Mouse (Mus musculus) c-Kit-positive CD71-negative TER-119-negative erythroid progenitor cells, embryonic 14.5 days (primary cell): Measurements from ENCODE around the gene Lrrc28.

Experiments used
- DNase-seq: peaks from one replicate; pipeline ENCODE4 v3.0.0-alpha.2; 2013; ENCODE audit warnings: low read depth

Lrrc28 gene

GRCm38 (mm10) chr7:67644833-67645680 is at the start of gene Lrrc28:
TSS of gene Lrrc28 (minus strand) at chr7:67645268.
- peak; percentile 99 for DNase-seq

- no peak for DNase-seq
Observed at GRCm38 (mm10) chr7:67692791-67693538, 47.9 kb upstream of the Lrrc28 start.

DNA sequence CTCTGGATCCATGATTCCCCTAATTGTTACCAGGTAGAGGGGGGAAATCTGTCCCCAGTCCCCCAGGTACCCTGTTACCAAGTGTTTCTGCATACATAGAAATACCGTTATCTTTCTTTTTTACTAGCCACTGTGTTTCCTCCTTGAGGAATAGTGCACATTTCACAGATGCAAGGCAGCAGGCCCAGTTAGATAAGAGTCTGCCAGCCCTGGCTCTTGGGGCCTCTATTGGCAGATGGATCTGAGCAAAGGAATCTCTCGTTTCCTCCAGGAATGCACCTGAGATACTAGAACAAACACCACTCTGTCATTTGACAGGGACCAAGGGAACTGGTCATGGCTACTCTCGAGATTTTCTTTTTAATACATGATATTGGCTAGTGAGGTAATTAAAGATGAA is 47.1 kb upstream of the Lrrc28 start:
- no peak for DNase-seq

- no peak for DNase-seq
Observed at GRCm38 (mm10) chr7:67691036-67691435, 46.0 kb upstream of the Lrrc28 start.

DNA sequence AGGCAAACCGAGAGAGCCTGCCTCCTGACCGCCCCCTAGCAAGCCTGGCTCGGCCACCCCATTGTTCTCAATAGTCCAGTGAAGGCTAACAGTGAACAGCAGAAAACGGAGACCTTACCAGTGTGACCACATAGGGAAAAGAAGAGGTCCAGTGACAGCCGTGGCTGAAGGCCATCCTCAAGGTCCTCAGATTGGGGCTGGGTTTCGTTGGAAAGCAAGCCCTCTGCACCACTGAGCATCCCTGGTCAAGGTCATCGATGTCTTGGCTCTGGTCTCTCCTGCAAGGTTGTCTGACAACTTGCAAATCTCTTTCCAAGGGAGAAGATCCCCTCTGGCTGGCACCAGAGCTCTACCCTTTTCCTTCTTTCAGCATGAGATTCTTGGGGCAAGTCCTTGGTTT is 44.7 kb upstream of the Lrrc28 start:
- DNase-seq = no peak

DNA sequence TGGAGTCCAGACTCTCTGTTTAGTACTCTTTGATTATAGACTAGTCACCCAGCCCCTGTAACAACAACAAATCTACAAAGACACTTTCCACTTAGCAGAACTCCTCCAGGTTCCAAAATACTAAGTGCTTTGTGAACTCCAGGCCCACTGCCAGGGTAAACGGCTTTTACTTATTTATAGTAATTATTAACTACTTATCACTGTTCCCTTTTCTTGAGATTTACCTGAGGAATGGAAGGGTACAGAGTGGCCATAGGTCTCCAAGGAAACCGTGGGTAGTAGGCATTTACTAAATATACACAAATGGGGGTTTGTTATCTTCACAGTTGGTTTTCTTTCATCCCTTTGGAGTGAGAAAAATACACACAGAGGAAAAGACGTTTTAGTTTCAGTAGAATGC is 43.2 kb upstream of the Lrrc28 start:
- DNase-seq = no peak

DNA sequence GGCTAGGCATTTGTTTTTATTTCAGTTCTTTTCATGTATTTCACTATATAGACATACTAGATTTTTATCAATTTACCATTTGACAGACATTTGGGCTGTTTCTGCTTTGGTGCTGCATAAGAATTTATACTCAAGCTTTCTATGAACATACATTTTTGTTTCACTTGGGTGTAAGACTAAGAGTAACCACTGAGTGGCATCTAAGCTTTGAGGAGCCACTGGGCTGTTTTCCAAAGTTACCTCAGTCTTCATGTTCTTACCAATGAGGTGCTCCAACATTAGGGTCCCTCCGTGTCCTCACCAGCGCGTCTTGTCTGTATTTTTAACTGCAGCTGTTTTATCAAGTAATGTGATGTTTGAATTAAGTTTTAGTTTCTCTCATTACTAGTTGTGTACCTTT is 41.5 kb upstream of the Lrrc28 start:
- no peak for DNase-seq

- no peak for DNase-seq
Observed at GRCm38 (mm10) chr7:67683006-67683405, 37.9 kb upstream of the Lrrc28 start.

DNA sequence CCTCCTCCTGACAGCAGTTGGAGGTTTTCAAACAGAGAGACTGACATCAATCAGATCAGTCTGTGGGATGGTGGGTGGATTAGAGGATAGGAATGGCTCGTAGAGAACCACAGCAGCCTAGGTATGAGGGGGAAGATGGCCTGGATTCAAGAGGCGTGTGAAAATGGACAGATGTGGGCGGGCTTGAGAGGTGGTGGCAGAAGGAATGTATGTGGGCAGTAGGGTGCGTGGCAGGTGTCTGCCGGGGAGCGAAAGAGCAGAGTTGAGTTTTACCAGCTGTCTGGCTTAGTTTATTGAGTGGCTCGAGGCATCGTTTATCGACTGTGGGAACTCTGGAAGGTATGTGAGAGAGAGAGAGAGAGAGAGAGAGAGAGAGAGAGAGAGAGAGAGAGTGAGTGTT is 36.0 kb upstream of the Lrrc28 start:
- DNase-seq = no peak

DNA sequence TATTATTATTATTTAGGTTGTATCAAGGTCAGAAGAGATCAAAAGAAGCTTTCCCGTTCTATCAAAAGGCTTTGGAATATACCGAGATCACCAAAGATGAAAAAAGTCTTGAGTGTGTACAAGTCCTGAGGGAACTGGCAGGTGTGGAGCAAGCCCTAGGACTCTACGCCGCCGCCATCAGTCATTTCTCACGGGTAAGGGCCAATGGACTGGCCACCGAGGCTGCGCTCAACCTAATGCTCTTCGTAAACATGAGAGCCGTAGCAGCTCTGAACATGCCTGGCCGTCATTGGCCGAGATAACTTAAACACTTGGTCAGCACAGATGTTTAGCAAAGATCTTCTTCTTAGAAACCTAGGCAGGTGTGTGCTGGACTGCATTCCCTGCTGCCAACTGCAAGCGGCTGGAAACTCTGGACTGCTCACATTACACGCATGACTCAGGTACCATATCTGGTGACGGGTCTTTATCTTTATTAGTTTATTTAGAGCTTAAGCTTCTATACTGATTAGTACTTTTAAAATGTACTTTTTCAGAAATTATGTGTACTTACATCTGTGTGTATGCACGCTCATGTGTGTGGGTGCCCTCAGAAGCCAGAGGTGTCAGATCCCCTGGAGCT is 33.9 kb upstream of the Lrrc28 start:
- DNase-seq = no peak

- no peak for DNase-seq
Observed at GRCm38 (mm10) chr7:67673656-67674055, 28.6 kb upstream of the Lrrc28 start.

GRCm38 (mm10) chr7:67672650-67673049 is 27.6 kb upstream of the Lrrc28 start:
- peak; percentile 77 for DNase-seq

DNA sequence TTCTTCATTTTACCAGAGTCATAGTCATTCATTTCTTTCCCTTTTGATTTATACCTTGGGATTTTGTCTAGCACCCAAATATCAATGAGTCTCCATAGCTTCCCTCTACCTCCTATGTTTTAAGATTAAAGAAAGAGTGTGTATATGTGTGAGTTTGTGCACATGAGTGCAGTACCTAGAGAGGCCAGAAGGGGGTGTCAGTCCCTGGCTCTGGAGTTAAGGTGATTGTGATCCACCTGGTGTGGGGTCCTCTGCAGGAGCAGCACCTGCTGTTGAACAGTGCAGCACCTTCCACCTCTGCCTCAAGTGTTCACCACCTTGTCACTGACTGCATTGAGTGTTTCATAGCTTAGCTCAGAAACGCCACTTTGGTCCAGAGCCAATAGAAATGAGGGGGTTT is 25.9 kb upstream of the Lrrc28 start:
- DNase-seq = no peak

- DNase-seq = no peak
Observed at GRCm38 (mm10) chr7:67663981-67664694, 19.1 kb upstream of the Lrrc28 start.

DNA sequence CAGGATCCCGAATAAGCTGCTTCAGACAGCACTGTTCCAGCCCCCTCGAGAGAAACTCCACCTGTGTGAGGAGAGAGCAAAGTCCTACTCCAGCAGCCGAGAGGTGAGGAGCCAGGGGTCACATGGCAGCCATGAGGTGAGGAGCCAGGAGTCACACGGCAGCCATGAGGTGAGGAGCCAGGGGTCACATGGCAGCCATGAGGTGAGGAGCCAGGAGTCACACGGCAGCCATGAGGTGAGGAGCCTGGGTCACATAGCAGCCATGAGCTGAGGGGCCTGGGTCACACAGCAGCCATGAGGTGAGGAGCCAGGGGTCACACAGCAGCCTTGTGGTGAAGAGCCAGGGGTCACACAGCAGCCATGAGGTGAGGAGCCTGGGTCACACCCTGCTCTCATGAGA is 17.4 kb upstream of the Lrrc28 start:
- DNase-seq = no peak

GRCm38 (mm10) chr7:67658110-67658509 is 13.0 kb upstream of the Lrrc28 start:
- DNase-seq = no peak

- no peak for DNase-seq
Observed at GRCm38 (mm10) chr7:67655186-67655585, 10.1 kb upstream of the Lrrc28 start.

DNA sequence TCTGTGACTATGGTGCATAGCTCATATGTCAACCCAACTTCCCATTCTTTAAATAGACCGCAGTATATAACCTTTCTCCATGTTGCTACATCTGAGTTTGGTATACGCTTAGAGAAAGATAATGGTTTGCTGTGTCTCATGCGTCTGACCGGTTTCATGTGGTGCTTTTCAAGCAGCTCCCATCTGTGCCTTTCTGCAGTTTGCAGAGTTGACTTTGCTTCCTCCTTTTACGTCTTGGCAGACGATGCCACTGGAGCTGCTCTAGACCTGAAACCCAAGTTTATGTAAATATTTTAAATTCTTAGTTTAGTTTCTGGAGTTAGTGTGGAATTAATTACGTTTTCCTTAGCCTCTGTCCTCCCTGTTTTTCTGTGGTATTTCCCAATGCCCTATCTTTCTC is 9.6 kb upstream of the Lrrc28 start:
- DNase-seq = no peak

DNA sequence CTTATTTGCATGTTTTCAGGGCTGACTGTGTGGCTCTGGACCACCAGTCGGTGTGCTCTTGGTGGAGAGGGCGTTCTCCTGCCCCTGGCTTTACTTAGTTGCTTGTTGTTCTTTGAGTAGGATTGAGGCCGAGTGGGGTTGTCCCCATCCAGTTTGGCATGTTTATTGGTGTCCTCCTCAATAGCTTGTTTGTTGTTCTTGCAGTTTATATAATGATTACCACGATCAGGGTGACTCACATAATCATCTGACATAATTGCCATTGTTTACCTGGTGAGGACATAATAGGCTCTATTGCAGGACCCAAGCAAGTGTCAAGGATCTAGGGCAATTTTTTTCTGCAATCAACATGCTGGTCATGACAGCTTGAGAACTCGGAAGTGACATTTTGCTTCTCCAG is 7.1 kb upstream of the Lrrc28 start:
- DNase-seq = no peak

DNA sequence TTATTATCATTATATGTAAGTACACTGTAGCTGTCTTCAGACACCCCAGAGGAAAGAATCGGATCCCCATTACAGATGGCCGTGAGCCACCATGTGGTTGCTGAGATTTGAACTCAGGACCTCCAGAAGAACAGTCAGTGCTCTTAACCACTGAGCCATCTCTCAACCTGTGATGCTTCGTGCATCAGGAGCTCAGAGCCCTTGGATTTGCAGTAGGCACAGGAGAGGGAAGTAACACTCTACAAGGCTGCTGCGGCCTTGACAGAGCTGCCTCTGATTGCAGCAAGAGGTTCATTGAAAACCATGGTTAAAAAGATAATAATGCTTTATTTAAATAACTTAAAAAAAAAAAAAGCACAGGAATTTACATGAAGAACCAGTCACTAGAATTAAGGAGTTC is 3.3 kb upstream of the Lrrc28 start:
- DNase-seq = no peak

- no peak for DNase-seq
Observed at GRCm38 (mm10) chr7:67647277-67647676, 2.2 kb upstream of the Lrrc28 start, which contains the start of gene Ttc23. TSS of gene Ttc23 (plus strand) at chr7:67647410.

- DNase-seq = no peak
Observed at GRCm38 (mm10) chr7:67646131-67646530, 1.1 kb upstream of the Lrrc28 start.
